Mouse (Mus musculus) brain, adult 2 months (tissue): ENCODE measurements at regions not wholly inside any gene's neighbourhood (a gene's known extent, or its start where the extent isn't known, plus 50 kb on each side); places are given as distances from the start of the nearest gene placed in this dataset.
A peak's percentile ranks its signal among the peaks of the same experiment; 100 is the strongest.
"Not testable (repeated sequence)": the region's sequence is repeated elsewhere in the genome, so short reads cannot be mapped to it uniquely, and the experiment has no call there.

Source experiments
- DNase-seq: peaks from one replicate; pipeline ENCODE4 v3.0.0; 2011; ENCODE audit warnings: low read depth, low spot score

DNA sequence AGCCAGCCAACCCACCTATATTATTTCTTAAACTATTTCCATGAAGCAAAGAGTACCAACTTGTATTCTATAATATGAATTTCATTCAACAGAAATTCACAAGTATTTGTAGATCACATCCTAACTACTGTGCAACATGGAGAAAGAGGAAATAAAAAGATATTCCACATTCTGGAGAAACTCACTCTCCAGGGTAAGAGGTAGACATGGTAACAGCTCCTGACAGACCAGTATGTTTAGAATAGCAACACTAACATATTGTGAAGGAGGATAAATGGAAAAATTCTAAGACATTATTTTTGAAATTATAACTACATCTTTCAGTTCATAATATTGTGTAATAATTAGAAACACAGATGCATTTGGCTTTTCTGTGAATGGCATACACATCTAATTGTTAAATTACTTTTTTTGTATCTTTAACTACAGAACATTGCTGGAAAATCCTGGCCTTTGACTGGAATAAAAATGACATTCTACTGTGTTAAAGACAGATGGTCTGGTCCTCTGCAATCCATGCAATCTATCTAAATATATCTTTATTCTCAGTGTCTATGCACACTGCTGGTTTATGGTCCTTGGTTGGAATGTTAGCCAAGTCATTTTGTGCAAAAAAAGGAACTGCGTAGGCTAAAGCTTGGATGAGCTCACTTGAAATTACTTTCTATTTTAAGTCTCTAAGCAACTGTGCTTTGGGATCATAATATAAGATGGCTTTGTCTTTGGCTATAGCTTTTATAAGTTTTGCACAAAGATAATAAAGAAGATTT lies 106.6 kb upstream of the Ctag2 start:
- DNase-seq: peak; percentile 77

DNA sequence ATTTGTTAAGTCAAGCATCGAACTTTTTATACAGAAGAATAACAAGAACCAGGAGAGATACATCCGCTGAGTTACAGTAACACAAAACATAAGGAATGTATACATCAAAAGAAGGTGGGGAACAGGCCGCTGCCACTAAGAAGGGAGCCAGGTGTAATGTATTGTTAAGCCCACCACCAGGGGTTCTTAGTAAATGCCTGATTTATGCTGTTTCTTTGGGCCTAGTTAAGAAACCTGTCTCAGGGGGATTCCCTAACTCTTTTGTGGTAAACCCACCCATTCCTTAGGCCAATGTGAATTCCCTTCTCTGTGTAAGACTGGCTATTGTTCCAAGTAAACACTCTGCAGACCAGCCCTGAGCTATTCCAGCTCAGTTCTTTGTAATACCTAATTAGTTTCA lies 68.5 kb upstream of the Ctag2 start:
- not testable (repeated sequence) for DNase-seq
